Mouse (Mus musculus) mammary gland, adult 2 months (tissue): Measurements from ENCODE around the gene BC025446. TPM values are rescaled to one million over a fixed set of nuclear protein-coding genes. Genes with fewer than 3 reads are reported as not detected.

Experiments
- polyA plus RNA-seq: library from polyadenylated mRNA; depleted of rRNA; stranded (reverse); fragments of >200 nt; gene quantifications from 2 replicates; pipeline ENCODE4 v1.2.3, GENCODE M21; 2012; ENCODE audit warnings: low replicate concordance; rRNA removed

Gene BC025446
- 0.29 TPM in 1 of 2 replicates, not detected in the other for polyA plus RNA-seq

DNA sequence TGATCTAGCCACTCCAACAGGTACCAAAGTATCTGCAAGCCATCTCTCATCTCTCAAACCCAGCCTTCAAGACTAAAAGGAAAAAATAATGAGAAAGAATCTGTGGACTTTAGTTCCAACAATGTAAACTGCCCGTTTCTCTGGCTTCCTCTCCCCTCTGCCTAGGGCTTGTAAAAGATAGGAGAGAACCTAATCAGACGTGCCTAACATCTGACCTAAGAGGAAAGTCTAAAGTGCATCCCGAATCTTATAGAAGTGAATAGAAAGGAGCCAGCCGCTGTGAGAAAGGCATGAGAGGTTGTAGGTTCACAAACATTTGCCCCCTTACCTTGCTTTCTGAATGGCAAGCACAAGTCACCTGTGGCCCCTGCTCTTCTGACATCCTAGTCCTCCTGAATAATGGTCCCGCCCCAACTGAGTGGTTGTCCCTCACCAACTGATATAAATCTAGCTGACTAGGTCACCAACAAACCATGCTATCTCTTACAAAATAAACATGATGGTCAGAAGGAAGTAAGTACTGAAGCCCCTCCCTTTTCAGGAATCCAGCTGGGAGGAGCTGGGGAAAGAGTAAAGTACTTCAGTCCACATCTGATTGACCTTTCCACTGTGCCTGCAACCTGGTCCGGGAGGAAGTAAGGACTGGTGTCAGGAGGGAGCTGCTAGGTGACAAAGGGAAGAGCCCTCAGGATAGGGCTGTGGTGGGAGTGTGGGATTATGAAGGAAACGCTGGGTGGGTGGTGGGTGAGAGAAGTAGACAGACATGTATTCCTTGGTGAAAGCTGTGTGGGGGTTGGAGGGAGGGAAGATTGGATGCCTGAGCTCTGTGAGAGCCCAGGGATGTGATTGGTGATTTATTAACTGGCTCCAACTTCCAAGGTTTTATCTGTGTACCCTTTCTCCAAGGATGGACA lies at the start of gene BC025446:
TSS of gene BC025446 (plus strand) at position 599 of the 914 bp plus-strand sequence.

DNA sequence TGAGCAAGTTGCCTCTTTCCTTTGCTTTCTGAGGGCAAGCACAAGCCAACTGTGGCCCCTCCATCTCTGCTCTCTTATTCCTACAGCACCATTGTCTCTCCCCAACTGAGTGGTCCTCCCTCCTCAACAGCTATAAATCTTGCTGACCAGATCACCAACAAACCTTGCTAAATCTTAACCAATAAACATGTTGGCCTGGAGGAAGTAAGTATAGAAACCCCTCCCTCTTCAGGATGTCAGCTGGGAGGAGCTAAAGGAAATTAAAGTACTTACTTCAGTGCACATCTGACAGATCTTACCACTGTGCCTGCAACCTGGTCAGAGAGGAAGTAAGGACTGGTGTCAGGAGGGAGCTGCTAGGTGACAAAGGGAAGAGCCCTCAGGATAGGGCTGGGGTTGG lies 51.9 kb downstream of the BC025446 start, which contains the start of gene Ly6f:
TSS of gene Ly6f (plus strand) at position 301 of the 400 bp plus-strand sequence.

Other genes starting within 250 kb of the BC025446 start
- gene Ly6i, start 232.9 kb upstream of the BC025446 start, polyA plus RNA-seq: 4.3 and 6.9 TPM in 2 replicates
- 274 and 747 TPM in 2 replicates for gene Ly6a, start 218.3 kb upstream of the BC025446 start, polyA plus RNA-seq
- 596 and 1,021 TPM in 2 replicates for gene Ly6c1, start 167.5 kb upstream of the BC025446 start, polyA plus RNA-seq
- 129 and 166 TPM in 2 replicates for gene Ly6c2, start 104.4 kb upstream of the BC025446 start, polyA plus RNA-seq
- gene Ly6g, start 61.1 kb upstream of the BC025446 start, polyA plus RNA-seq: 0.22 TPM in 1 of 2 replicates, not detected in the other
- gene Ly6f, start 52.0 kb downstream of the BC025446 start, polyA plus RNA-seq: not detected in 2 replicates